Mouse (Mus musculus): ENCODE results near the gene Lasp1.

DNA sequence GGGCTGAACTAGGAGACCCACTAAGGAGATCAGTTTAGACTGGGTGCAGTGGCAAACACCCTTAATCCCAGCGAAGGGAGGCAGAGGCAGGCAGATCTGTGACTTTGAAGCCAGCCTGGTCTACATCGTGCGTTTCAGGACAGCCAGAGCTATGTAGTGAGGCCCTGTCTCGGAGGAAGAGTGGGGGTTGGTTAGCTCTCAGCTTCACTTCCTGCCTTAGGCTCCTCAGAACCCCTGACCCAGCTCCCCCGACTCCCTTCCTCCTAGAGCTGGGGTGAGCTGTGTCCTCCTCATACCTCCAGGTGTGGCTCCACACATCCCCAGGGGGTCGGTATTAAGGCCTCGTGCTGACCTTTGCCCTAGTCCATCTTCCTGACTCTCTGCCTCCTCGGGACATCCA is 37.7 kb downstream of the Lasp1 start:
- TF ChIP-seq CTCF (IDR thresholded peaks at IDR 0.05; ENCODE audit: low read depth) (no peak), EP300 (optimal IDR thresholded peaks at IDR 0.05) (no peak)

All from stomach, postnatal 0 days (tissue).